Mouse (Mus musculus) G1E-ER4 (cell line): Measurements from ENCODE around the gene Smc5. TPM values are rescaled to one million over a fixed set of nuclear protein-coding genes. Genes with fewer than 3 reads are reported as not detected.

ENCODE experiments used
- GATA1 ChIP-seq: IDR thresholded peaks from one replicate; pipeline ENCODE4 v1.8.0; 2012; ENCODE audit warnings: low read length, inconsistent platforms
- polyA plus RNA-seq: library from polyadenylated mRNA; stranded (reverse); fragments of >175 nt; gene quantifications from 2 replicates; pipeline ENCODE4 v1.2.3, GENCODE M21; 2012

Gene Smc5
- 7.9 and 8.3 TPM in 2 replicates for polyA plus RNA-seq

GRCm38 (mm10) chr19:23273355-23274053, at the start of gene Smc5:
Gene Smc5 (minus strand): TSS chr19:23273897.
- TF ChIP-seq GATA1: no peak

- TF ChIP-seq GATA1: no peak
These were observed 49.4 kb upstream of the Smc5 start for GRCm38 (mm10) chr19:23323107-23323506.

- TF ChIP-seq GATA1: no peak
These were observed 44.3 kb upstream of the Smc5 start for GRCm38 (mm10) chr19:23317989-23318358.

GRCm38 (mm10) chr19:23317295-23317988, 43.7 kb upstream of the Smc5 start:
- TF ChIP-seq GATA1: no peak

- TF ChIP-seq GATA1: no peak
These were observed 43.2 kb upstream of the Smc5 start for GRCm38 (mm10) chr19:23316851-23317250.

GRCm38 (mm10) chr19:23309979-23310378, 36.3 kb upstream of the Smc5 start:
- TF ChIP-seq GATA1: no peak

GRCm38 (mm10) chr19:23306671-23307070, 33.0 kb upstream of the Smc5 start:
- no peak for TF ChIP-seq GATA1

- TF ChIP-seq GATA1: no peak
These were observed 26.3 kb upstream of the Smc5 start for GRCm38 (mm10) chr19:23299987-23300386.

GRCm38 (mm10) chr19:23298917-23299316, 25.2 kb upstream of the Smc5 start:
- TF ChIP-seq GATA1: no peak

- no peak for TF ChIP-seq GATA1
These were observed 23.5 kb upstream of the Smc5 start for GRCm38 (mm10) chr19:23297191-23297590.

- no peak for TF ChIP-seq GATA1
These were observed 15.6 kb upstream of the Smc5 start for GRCm38 (mm10) chr19:23289251-23289650.

- no peak for TF ChIP-seq GATA1
These were observed 8.4 kb upstream of the Smc5 start for GRCm38 (mm10) chr19:23281911-23282660.

GRCm38 (mm10) chr19:23274054-23274724, 492 bp upstream of the Smc5 start:
- no peak for TF ChIP-seq GATA1

GRCm38 (mm10) chr19:23256771-23257170, 16.9 kb downstream of the Smc5 start:
- TF ChIP-seq GATA1: no peak

GRCm38 (mm10) chr19:23246473-23246872, 27.2 kb downstream of the Smc5 start:
- TF ChIP-seq GATA1: no peak

- no peak for TF ChIP-seq GATA1
These were observed 48.6 kb downstream of the Smc5 start for GRCm38 (mm10) chr19:23225065-23225464.
